ENCODE assay signal across 9 mouse cellular contexts in genomic region chr4:120568005-120568404, GRCm38 (mm10). TPM values are rescaled to one million over a fixed set of nuclear protein-coding genes. Genes with fewer than 3 reads are reported as not detected.
DNase-seq lines count a peak whose midpoint lies in the region; ATAC-seq and TF ChIP-seq lines count a peak whose summit lies in the region.
"Had no signal": no experiment of that assay in that cellular context is flagged by ENCODE, and none has a peak within 500 bp of the region (broad histone marks: within the 10 kb centered on the region; RNA-seq: fewer than 3 reads in every experiment).

No protein-coding gene starts in this region.

- intact Hi-C loops in left cerebral cortex, postnatal 36 days (cut with DNase I): no loop called here

- no peak for ATAC-seq in embryonic facial prominence, embryonic 12.5 days (ENCODE audit: insufficient number of reproducible peaks, insufficient read depth, low FRiP score, low TSS enrichment)
- ATAC-seq in lung, embryonic 15.5 days (ENCODE audit: borderline replicate concordance, extremely low read depth, low FRiP score, low TSS enrichment): no peak

- H3K36me3 ChIP-seq in C2C12 (ENCODE audit: control insufficient read depth, insufficient read depth): peaks cover 47% of the 10 kb centered on the region
- H3K36me3 ChIP-seq in embryonic facial prominence, embryonic 12.5 days: peaks cover 19% of the 10 kb centered on the region
- H3K36me3 ChIP-seq in hindbrain, embryonic 10.5 days: peaks cover 47% of the 10 kb centered on the region
- peaks cover 24% of the 10 kb centered on the region for H3K36me3 ChIP-seq in lung, embryonic 15.5 days
- H3K36me3 ChIP-seq in thymus, adult 2 months (ENCODE audit: control insufficient read depth, insufficient read depth, low read length): peaks cover 4% of the 10 kb centered on the region; the same call in 1 of the 2 replicates

- H3K9ac ChIP-seq in embryonic facial prominence, embryonic 12.5 days: 0 out of 2 replicates have a peak overlapping the region, but pooled peaks have one; percentile 5
- H3K9ac ChIP-seq in lung, embryonic 15.5 days: peak overlapping the region; percentile 34

- no peak for TF ChIP-seq CTCF in C2C12 (IDR thresholded peaks at IDR 0.05; ENCODE audit: control insufficient read depth, insufficient read depth, insufficient read length)
- no peak for TF ChIP-seq CTCF in thymus, adult 2 months (IDR thresholded peaks at IDR 0.05; ENCODE audit: borderline replicate concordance, control insufficient read depth, extremely low read depth, insufficient read depth, low read length, poor library complexity)

- peak overlapping the region; percentile 51; the same call in 1 of the 2 replicates for H3K27ac ChIP-seq in embryonic facial prominence, embryonic 12.5 days
- H3K27ac ChIP-seq in hindbrain, embryonic 10.5 days: no peak overlapping the region
- H3K27ac ChIP-seq in lung, embryonic 15.5 days: peak overlapping the region; percentile 96
- H3K27ac ChIP-seq in thymus, adult 2 months (ENCODE audit: control insufficient read depth, insufficient read depth, low read length): no peak overlapping the region
- H3K27ac ChIP-seq: macrophage had no signal

- DNase-seq in hindbrain, embryonic 10.5 days (ENCODE audit: low spot score): no peak
- DNase-seq in thymus, adult 2 months: no peak
- DNase-seq in testis, postnatal 14 days (ENCODE audit: low spot score): no peak
- no peak for DNase-seq in gastrocnemius, postnatal 25 days
- DNase-seq in left cerebral cortex, postnatal 36 days (ENCODE audit: low spot score in 2 of 2): no peak

- WGBS in embryonic facial prominence, embryonic 12.5 days: 48% methylated on average over 5 of the region's 5 CpGs
- 70% methylated on average over 5 of the region's 5 CpGs for WGBS in hindbrain, embryonic 10.5 days
- WGBS in lung, embryonic 15.5 days: 7% methylated on average over 5 of the region's 5 CpGs
- 91% methylated on average over 5 of the region's 5 CpGs for WGBS in thymus, adult 2 months

- H3K4me3 ChIP-seq in C2C12 (ENCODE audit: insufficient read depth, poor library complexity, severe bottlenecking): peak overlapping the region; percentile 62
- H3K4me3 ChIP-seq in embryonic facial prominence, embryonic 12.5 days: no peak overlapping the region
- peak overlapping the region; percentile 83 for H3K4me3 ChIP-seq in hindbrain, embryonic 10.5 days
- H3K4me3 ChIP-seq in lung, embryonic 15.5 days: peak overlapping the region; percentile 85
- H3K4me3 ChIP-seq in thymus, adult 2 months (ENCODE audit: control insufficient read depth, insufficient read depth, low read length): no peak overlapping the region

- no peaks in the 10 kb centered on the region for H3K9me3 ChIP-seq in embryonic facial prominence, embryonic 12.5 days
- no peaks in the 10 kb centered on the region for H3K9me3 ChIP-seq in hindbrain, embryonic 10.5 days
- no peaks in the 10 kb centered on the region for H3K9me3 ChIP-seq in lung, embryonic 15.5 days

- peaks cover 20% of the 10 kb centered on the region for H3K4me1 ChIP-seq in embryonic facial prominence, embryonic 12.5 days
- H3K4me1 ChIP-seq in hindbrain, embryonic 10.5 days (replicated peaks): peaks cover 27% of the 10 kb centered on the region
- peaks cover 40% of the 10 kb centered on the region for H3K4me1 ChIP-seq in lung, embryonic 15.5 days
- peaks cover 12% of the 10 kb centered on the region for H3K4me1 ChIP-seq in thymus, adult 2 months (replicated peaks; ENCODE audit: control insufficient read depth, insufficient read depth, low read length)

- peaks cover 70% of the 10 kb centered on the region for H3K79me2 ChIP-seq in C2C12 (ENCODE audit: control insufficient read depth, insufficient read depth)

- no peak for TF ChIP-seq POLR2A in thymus, adult 2 months (IDR thresholded peaks at IDR 0.05; ENCODE audit: control insufficient read depth, extremely low read depth, insufficient read depth, low read length, poor library complexity)

- H3ac ChIP-seq in C2C12 (ENCODE audit: control insufficient read depth, insufficient read length, low read depth): no peak overlapping the region

- peak overlapping the region; percentile 70 for H3K4me2 ChIP-seq in embryonic facial prominence, embryonic 12.5 days (replicated peaks)
- H3K4me2 ChIP-seq in lung, embryonic 15.5 days: peak overlapping the region; percentile 90

- peaks cover 67% of the 10 kb centered on the region for H3K79me3 ChIP-seq in C2C12 (ENCODE audit: low read depth)

- H3K27me3 ChIP-seq in C2C12 (ENCODE audit: control insufficient read depth, insufficient read depth, insufficient read length): no peaks in the 10 kb centered on the region
- no peaks in the 10 kb centered on the region for H3K27me3 ChIP-seq in embryonic facial prominence, embryonic 12.5 days
- no peaks in the 10 kb centered on the region for H3K27me3 ChIP-seq in hindbrain, embryonic 10.5 days (ENCODE audit: insufficient read depth, poor library complexity, severe bottlenecking)
- H3K27me3 ChIP-seq in lung, embryonic 15.5 days: no peaks in the 10 kb centered on the region
- H3K27me3 ChIP-seq in thymus, adult 2 months (ENCODE audit: control insufficient read depth, insufficient read depth, low read length): no peaks in the 10 kb centered on the region

TF ChIP-seq in C2C12, 6 proteins besides CTCF, POLR2A, EP300 and RAD21:
- no peak for TF ChIP-seq MYOG (IDR thresholded peaks at IDR 0.05; ENCODE audit: control insufficient read depth, extremely low read depth, insufficient read length)
- TF ChIP-seq MAX (IDR thresholded peaks at IDR 0.05): no peak
- TF ChIP-seq USF1 (IDR thresholded peaks at IDR 0.05; ENCODE audit: low read depth): no peak
- TF ChIP-seq CEBPB (IDR thresholded peaks at IDR 0.05; ENCODE audit: low read depth): no peak
- no peak for TF ChIP-seq FOSL1 (IDR thresholded peaks at IDR 0.05; ENCODE audit: insufficient read depth, low read length, poor library complexity, severe bottlenecking)
- TF ChIP-seq MYOD1 (IDR thresholded peaks at IDR 0.05; ENCODE audit: control insufficient read depth, insufficient read length, low read depth): no peak

RNA-seq across cellular contexts. Expression of gene Ctps, which starts 2.1 kb away (rescaled TPM):
- polyA plus RNA-seq in C2C12 (2012; fragmentation: generic; extraction: Trizol): 76.3 TPM
- 110 and 112 TPM in 2 replicates for polyA plus RNA-seq in embryonic facial prominence, embryonic 12.5 days (2016; fragmentation: Nextera tagmentation; extraction: Ambion mirVana)
- 117 and 134 TPM in 2 replicates for polyA plus RNA-seq in hindbrain, embryonic 10.5 days (2016; fragmentation: Nextera tagmentation; extraction: Ambion mirVana)
- 85.6 and 87.4 TPM in 2 replicates for polyA plus RNA-seq in lung, embryonic 15.5 days (2015; fragmentation: Nextera tagmentation; extraction: Ambion mirVana)
- polyA plus RNA-seq in thymus, adult 2 months (2012; rRNA removed): 13.8 and 14.7 TPM in 2 replicates
- total RNA-seq in gastrocnemius, postnatal 25 days (2021): 10 to 100 TPM; 13.3 to 14.8 TPM
- total RNA-seq in left cerebral cortex, postnatal 36 days (2021): 10 to 100 TPM; 42.7 to 46.1 TPM

RNA-seq across cellular contexts. Expression of gene Gm8439, which starts 20.5 kb away (rescaled TPM):
- not detected for polyA plus RNA-seq in C2C12 (2012; fragmentation: generic; extraction: Trizol)
- not detected in 2 replicates for polyA plus RNA-seq in embryonic facial prominence, embryonic 12.5 days (2016; fragmentation: Nextera tagmentation; extraction: Ambion mirVana)
- not detected in 2 replicates for polyA plus RNA-seq in hindbrain, embryonic 10.5 days (2016; fragmentation: Nextera tagmentation; extraction: Ambion mirVana)
- polyA plus RNA-seq in lung, embryonic 15.5 days (2015; fragmentation: Nextera tagmentation; extraction: Ambion mirVana): not detected in 2 replicates
- polyA plus RNA-seq in thymus, adult 2 months (2012; rRNA removed): not detected in 2 replicates
- not detected for total RNA-seq in gastrocnemius, postnatal 25 days (2021)
- total RNA-seq in left cerebral cortex, postnatal 36 days (2021): not detected
- polyA plus RNA-seq: macrophage had no signal

RNA-seq across cellular contexts. Expression of gene Slfnl1, which starts 36.0 kb away (rescaled TPM):
- polyA plus RNA-seq in C2C12 (2012; fragmentation: generic; extraction: Trizol): 0.02 TPM
- not detected in 2 replicates for polyA plus RNA-seq in embryonic facial prominence, embryonic 12.5 days (2016; fragmentation: Nextera tagmentation; extraction: Ambion mirVana)
- 0.09 TPM in 1 of 2 replicates, not detected in the other for polyA plus RNA-seq in hindbrain, embryonic 10.5 days (2016; fragmentation: Nextera tagmentation; extraction: Ambion mirVana)
- 0.09 TPM in 1 of 2 replicates, not detected in the other for polyA plus RNA-seq in lung, embryonic 15.5 days (2015; fragmentation: Nextera tagmentation; extraction: Ambion mirVana)
- polyA plus RNA-seq in thymus, adult 2 months (2012; rRNA removed): 0.24 and 0.35 TPM in 2 replicates
- not detected for total RNA-seq in gastrocnemius, postnatal 25 days (2021)
- not detected for total RNA-seq in left cerebral cortex, postnatal 36 days (2021)
- polyA plus RNA-seq: macrophage had no signal

Comparison
In these comparisons a context has a peak if more than half of its experiments do, and no peak if none do; other contexts are left out.
1. H3K4me3 ChIP-seq: peak in C2C12 (single experiment), hindbrain, embryonic 10.5 days (single experiment) and lung, embryonic 15.5 days (single experiment); none in embryonic facial prominence, embryonic 12.5 days (single experiment) and thymus, adult 2 months (single experiment).
2. H3K27ac ChIP-seq: peak in embryonic facial prominence, embryonic 12.5 days (single experiment) and lung, embryonic 15.5 days (single experiment); none in hindbrain, embryonic 10.5 days (single experiment) and thymus, adult 2 months (single experiment).